Mouse (Mus musculus): ENCODE measurements around the gene Lcmt2. TPM values are rescaled to one million over a fixed set of nuclear protein-coding genes. Genes with fewer than 3 reads are reported as not detected.
"Not testable (repeated sequence)": the region's sequence is repeated elsewhere in the genome, so short reads cannot be mapped to it uniquely, and the experiment has no call there.

Gene Lcmt2
- total RNA-seq, 1 experiment from 2014 or later, result 6.0 TPM

DNA sequence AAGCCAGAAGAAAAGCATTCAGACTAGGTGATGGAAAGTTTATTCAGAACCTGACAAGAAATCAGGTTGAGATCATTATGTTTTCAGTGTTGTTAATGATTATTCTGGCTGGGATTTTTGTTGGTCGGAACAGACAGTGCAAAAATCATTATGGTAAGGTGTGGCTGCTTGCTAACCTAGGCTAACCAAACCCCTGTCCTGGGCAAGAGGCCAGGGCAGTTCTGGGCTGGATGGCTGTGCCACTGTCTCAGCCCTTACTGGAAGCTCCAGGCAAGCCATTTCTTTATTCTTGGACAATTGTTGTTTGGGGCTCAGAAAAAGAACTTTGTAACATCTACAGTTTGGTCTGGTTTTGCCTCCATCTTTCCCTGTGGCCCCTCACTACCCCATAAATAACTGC lies 12.9 kb downstream of the Lcmt2 start:
- no peak for ATAC-seq (replicated peaks; ENCODE audit: insufficient number of reproducible peaks, low FRiP score, low TSS enrichment, poor library complexity, severe bottlenecking)

DNA sequence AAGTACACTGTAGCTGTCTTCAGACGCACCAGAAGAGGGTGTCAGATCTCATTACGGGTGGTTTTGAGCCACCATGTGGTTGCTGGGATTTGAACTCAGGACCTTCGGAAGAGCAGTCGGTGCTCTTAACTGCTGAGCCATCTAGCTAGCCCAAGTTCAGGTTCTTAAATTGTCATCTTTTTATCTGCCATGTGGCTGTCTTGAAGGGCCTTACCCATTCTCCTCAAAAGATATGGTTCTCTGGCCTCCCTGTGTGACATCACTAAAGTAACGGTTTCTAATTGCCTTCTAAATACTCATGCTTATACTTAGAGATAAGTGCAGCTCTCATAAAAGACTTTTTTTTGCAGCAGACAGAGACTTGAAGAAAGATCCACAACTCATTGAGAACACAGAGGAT lies 14.2 kb downstream of the Lcmt2 start:
- not testable (repeated sequence) for ATAC-seq (replicated peaks; ENCODE audit: insufficient number of reproducible peaks, low FRiP score, low TSS enrichment, poor library complexity, severe bottlenecking)

DNA sequence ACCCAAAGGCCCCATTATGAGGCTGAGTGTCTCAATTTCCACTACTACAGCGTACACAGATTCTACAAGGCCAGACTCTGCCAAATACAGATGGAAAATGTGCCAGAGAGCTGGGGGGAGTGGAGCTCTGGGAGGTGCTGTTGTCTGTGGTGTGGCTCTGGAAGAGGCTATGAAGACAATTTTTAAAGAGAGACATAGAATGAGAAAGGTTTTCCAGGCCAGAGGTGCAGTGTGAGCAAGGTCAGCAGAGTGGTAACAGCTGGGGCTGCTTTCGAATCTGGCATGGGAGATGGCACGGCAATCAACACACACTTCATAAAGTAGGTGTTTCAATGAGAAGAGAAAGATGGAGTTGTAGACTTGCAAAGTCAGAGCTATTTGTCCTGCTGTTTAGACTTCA lies 21.2 kb downstream of the Lcmt2 start:
- no peak for ATAC-seq (replicated peaks; ENCODE audit: insufficient number of reproducible peaks, low FRiP score, low TSS enrichment, poor library complexity, severe bottlenecking)

DNA sequence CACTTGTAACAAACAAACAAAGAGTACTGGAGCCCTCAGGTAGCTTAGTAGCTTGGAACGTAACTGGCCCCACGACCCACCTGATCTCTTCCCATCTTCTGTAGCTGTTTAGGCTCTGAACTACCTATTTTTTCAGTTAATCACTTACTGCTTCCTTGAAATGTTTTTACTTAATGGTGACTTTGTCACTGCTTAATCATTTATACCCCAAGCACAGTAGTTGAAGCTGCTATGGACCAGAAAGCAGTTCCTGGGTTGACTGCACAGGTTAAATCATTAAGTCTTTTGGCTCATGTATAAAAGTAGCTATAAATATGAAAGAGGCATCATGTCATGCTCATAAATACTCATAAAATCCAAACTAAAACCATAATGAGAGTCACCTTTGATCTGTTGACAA lies 25.0 kb downstream of the Lcmt2 start:
- ATAC-seq (replicated peaks; ENCODE audit: insufficient number of reproducible peaks, low FRiP score, low TSS enrichment, poor library complexity, severe bottlenecking), result no peak

DNA sequence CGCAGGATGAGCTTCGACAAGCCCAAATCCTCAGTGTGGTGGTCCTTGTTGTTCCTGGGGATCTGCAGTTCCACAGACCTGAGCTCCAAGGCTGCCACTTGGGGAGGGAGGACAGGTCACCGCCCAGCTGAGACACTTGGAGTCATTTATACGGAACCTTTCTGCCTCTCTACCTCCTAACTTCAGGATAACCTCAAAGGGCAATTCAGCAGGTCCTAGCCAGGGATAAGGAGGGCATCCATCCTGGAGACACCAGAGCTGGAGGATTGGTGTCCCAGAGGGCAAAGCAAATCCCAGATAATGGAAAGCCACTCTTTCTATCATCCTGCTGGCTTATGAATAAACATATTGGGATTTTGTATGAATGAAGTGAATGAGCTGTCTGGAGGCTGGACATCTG lies 30.8 kb downstream of the Lcmt2 start, which contains the start of gene Tgm7:
TSS of gene Tgm7 (minus strand) at position 101 of the 400 bp plus-strand sequence.
- no peak for ATAC-seq (replicated peaks; ENCODE audit: insufficient number of reproducible peaks, low FRiP score, low TSS enrichment, poor library complexity, severe bottlenecking)

DNA sequence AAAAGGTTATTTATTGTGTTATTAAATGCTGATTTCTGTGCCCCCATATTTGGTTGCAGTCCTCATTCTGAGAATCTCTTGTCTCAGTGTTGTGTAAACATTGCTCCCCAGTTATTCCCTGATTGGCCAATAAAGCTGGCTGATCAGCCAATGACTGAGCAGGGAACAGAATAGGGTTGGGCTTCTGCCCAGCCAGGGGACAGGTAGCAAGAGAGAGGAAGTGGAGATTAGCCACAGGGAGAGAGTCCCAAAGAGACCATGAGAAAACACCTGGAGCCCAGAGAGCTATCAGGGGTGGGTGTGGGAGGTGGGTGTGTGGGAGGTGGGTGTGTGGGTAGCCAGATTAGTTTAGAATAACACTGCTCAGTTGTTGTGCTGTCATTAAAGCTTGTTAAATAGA lies 34.5 kb downstream of the Lcmt2 start:
- ATAC-seq (replicated peaks; ENCODE audit: insufficient number of reproducible peaks, low FRiP score, low TSS enrichment, poor library complexity, severe bottlenecking), result no peak

DNA sequence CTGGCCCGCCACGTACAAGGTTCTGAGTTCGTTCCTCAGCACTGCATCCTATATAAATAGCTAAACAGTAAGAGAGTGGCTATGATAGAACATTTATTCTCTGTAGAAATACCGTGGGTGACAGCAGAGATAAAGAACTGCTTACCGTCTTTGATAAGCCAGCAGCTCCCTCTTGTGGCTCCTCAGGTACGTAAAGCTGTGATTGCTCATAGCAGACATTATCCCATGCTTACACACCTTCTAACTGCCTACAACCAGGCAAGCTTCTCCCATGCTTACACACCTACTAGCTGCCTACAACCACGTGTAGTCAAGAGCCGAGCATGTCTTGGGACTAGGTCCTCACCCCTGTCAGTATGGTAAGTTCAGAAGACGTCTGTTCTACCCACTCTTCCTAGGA lies 38.4 kb downstream of the Lcmt2 start:
- no peak; the same call in 1 of the 2 replicates for ATAC-seq (replicated peaks; ENCODE audit: insufficient number of reproducible peaks, low FRiP score, low TSS enrichment, poor library complexity, severe bottlenecking)

DNA sequence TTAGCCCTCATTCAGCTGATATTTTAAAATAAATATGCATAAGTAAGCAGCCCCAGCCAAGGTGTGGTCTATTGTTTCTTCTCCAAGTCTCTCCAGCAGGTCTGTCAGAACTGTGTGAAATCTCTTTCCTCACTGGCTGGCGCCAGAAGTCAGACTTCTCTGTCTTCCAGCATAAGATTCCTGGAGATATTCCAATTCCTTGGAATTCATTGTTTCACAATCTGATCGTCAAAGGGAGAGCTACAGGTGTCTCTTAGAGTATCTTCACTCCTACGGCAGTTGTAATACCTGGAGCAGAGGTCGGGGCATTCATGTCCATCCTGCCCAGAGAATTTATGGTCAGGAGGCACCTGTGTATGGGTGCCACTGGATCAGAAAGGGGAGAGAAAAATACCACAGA lies 50.7 kb downstream of the Lcmt2 start:
- ATAC-seq (replicated peaks; ENCODE audit: insufficient number of reproducible peaks, low FRiP score, low TSS enrichment, poor library complexity, severe bottlenecking), result no peak

DNA sequence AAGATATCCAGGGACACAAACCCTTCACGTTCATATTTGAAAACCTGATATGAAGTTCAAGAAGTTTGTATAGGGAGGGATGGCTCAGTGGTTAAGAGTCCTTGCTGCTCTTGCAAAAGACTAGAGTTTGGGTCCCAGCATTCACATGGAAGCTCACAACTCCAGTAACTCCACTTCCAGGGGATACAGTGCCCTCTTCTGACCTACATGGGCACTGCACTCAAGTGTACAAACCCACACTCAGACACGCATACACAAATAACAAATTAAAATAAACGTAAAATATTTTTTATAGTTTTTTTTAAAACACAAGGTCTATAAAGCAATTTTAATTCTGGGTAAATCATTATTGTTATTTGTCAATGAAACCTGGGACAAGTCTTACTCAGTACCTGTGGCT lies 51.9 kb downstream of the Lcmt2 start:
- ATAC-seq (replicated peaks; ENCODE audit: insufficient number of reproducible peaks, low FRiP score, low TSS enrichment, poor library complexity, severe bottlenecking), result no peak

DNA sequence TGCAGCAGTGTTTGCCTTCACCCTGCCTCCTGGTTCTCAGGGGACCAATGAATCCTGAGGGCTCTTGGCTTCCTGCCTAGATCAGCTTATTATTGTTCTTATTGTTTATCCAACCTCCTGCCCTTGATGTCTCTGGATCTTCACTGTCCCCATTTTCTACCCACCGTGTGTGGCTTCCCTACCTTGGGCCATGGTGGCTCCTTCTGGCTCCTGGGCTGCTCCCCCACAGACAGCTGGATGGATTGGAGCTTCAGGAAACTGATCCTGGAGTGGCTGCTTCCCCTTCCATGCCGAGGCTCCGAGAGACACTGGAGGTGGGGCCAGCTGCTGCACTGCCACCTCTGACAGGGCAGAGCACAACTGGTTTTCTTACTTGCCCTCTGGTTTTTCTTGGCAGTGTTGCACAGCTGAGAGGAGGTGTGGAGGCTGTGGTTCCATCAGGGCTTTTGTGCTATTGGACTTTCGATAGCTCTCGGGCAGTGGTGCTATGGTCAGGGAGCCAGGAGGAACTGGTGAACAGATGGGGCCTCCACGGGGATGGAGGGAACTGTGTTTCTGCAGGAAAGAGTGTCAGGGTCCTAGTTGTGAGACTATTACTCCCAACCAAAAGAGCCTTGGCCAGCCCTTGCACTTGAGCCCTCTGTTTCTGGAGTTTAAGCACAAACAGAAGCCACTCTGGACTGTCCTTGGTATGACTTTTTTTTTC lies 54.8 kb downstream of the Lcmt2 start, which contains the start of gene Tgm5:
TSS of gene Tgm5 (minus strand) at position 362 of the 706 bp plus-strand sequence.
- ATAC-seq (replicated peaks; ENCODE audit: insufficient number of reproducible peaks, low FRiP score, low TSS enrichment, poor library complexity, severe bottlenecking), result no peak

DNA sequence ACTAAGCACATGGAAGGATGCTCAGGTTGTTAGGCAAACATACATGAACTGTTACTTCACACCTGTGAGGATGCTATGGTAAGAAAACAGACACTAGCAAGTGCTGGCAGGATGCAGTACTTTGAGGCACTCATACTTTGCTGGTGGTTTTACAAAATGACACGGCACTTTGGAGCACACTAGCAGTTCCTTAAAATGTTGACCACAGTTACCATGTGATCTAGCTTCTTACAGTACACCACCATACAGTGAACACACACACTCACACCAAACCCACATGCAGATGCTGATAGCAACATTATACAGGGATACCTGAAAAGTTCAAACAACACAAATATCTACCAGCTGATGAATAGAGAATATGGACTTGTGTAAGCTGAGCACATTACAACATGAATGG lies 57.8 kb downstream of the Lcmt2 start:
- ATAC-seq (replicated peaks; ENCODE audit: insufficient number of reproducible peaks, low FRiP score, low TSS enrichment, poor library complexity, severe bottlenecking), result peak; percentile 82

Other genes with a start within 250 kb of the Lcmt2 start
- gene Ubr1, start 169.9 kb downstream of the Lcmt2 start, total RNA-seq (2017), result 32.3 to 53.2 TPM (median 47.1 TPM) in 3 replicates
- 16.0 to 46.7 TPM (median 32.7 TPM) in 3 replicates for gene Tmem62, start 163.6 kb downstream of the Lcmt2 start, total RNA-seq (2017)
- gene Ccndbp1, start 132.2 kb downstream of the Lcmt2 start, total RNA-seq (2017), result 110 to 130 TPM (median 125 TPM) in 3 replicates
- 0.87 to 2.1 TPM (median 2.0 TPM) in 3 replicates for gene Epb42, start 103.6 kb downstream of the Lcmt2 start, total RNA-seq (2017)
- not detected in 3 replicates for gene Tgm5, start 54.8 kb downstream of the Lcmt2 start, total RNA-seq (2017)
- not detected in 3 replicates for gene Tgm7, start 30.9 kb downstream of the Lcmt2 start, total RNA-seq (2017)
- 6.5 to 11.1 TPM (median 8.5 TPM) in 3 replicates for gene Adal, start 225 bp downstream of the Lcmt2 start, total RNA-seq (2017)
- gene Tubgcp4, start 30.0 kb upstream of the Lcmt2 start, total RNA-seq (2017), result 40.1 to 81.9 TPM (median 46.5 TPM) in 3 replicates
- 25.3 to 41.6 TPM (median 34.1 TPM) in 3 replicates for gene Zscan29, start 30.5 kb upstream of the Lcmt2 start, total RNA-seq (2017)
- gene Trp53bp1, start 130.8 kb upstream of the Lcmt2 start, total RNA-seq (2017), result 15.8 to 38.3 TPM (median 16.2 TPM) in 3 replicates
- 0.10 TPM in 1 of 3 replicates, not detected in the others for gene Map1a, start 148.9 kb upstream of the Lcmt2 start, total RNA-seq (2017)
- gene Ppip5k1, start 214.7 kb upstream of the Lcmt2 start, total RNA-seq (2017), result 5.3 to 11.2 TPM (median 8.9 TPM) in 3 replicates
- gene Ckmt1, start 217.1 kb upstream of the Lcmt2 start, total RNA-seq (2017), result not detected in 3 replicates
- gene Strc, start 246.5 kb upstream of the Lcmt2 start, total RNA-seq (2017), result not detected in 3 replicates

All from monocyte, adult 5-6 weeks (primary cell).